Mouse (Mus musculus) T-cell, adult 2 months (primary cell): ENCODE results near the gene Fh1.

Experiments used
- DNase-seq: peaks from one replicate; pipeline ENCODE4 v3.0.0; 2022; ENCODE audit warnings: low spot score

Gene Fh1

DNA sequence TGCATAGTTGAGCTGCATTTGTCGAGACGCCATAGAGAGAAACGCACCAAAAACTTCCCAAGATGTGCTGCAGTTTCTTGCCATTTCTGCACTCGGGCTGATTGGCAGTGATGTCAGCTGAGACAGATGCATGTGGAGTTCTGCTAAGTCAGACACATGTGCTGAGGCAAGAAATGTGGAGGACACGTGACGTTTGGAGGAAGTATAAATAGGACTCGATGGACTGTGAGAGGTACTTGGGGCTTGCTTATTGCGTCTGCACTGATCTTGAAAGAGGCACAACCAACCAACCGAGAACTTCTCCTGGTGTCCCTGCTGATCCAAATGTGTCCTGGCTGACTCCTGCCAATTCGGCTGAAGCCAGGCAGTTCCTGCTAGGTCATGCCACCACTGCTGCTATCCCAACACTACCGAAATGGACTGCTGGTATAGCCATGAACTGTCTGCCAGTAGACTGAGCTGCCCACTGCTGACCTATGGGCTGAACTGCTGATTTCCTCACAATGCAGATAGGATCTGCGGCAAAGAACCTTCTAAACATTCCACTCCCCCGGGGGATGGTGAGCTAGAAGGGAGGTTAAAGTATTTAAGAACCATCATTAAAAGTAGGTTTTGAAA lies 5.5 kb downstream of the Fh1 start, which contains the start of gene Kmo:
TSS of gene Kmo (plus strand) at position 568 of the 618 bp plus-strand sequence.
- DNase-seq, result no peak

DNA sequence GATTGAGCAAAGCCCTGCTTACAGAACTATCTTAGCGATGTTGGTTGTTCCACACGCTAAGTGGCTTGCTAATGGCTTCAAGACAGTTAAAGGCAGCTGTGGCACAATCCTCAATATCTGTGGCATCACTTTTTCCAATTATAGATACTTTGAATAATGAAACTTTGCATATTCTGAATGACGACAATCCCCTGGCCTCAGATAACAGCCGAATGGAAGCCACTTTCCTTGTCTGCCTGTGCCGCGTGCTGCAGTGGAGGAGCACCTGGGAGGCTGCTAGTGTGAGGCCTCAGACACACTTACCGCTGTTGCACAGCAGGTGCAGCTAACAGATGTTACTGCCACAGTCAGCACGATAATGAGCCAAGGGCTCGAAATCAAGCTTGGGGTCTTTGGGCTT lies 10.4 kb downstream of the Fh1 start:
- no peak for DNase-seq

DNA sequence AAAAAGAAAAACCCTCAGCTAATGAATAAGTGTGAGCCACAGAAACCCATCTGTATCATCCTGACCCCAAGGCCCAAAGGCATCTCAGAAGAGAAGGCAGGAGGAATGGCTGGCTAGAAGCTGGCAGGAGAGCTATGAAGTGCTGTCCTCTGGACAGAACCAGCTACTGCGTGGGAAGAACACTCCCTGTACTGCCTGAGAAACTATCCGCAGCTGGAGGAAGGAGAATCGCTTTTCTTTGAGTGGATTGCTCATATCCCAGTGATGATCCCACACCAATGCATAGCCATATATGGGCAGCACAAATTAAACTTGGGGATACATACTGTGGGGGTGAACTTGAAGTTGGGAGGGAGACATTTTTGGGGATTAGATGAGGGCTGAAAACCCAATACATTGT lies 16.7 kb downstream of the Fh1 start:
- no peak for DNase-seq

DNA sequence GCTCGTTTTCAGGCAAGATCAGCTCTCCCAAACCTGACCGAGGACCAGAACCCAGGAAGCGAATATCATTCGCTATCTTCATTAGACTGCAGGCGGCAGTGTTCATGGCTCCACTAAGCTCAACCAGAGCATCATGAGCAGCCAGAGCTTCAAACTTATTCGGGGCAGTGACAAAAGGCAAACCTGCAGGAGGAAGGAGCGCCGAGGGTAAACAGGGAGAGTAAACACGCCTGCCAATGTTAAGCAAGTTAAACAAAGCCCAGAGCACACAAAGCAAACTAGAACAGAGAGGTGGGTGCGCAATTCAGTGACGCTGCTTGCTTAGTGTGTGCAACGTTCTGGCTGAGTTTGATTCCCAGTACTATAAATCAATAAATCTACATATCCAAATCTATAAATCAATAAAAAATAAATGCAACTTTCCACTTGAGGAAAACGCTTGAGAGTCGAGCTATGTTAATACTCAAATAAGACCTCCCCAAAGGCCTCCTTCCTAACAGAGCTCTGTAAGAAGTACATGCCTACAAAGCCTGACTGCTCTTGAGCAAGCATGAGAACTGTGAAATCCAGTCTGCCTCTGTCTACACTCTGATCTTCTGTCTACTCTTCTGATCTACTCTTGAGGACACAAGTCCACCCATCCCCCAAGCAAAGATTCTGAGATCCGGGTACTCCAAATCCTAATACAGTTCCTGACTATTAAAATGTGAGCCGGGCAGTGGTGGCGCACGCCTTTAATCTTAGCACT lies 17.4 kb downstream of the Fh1 start:
- DNase-seq, result no peak

DNA sequence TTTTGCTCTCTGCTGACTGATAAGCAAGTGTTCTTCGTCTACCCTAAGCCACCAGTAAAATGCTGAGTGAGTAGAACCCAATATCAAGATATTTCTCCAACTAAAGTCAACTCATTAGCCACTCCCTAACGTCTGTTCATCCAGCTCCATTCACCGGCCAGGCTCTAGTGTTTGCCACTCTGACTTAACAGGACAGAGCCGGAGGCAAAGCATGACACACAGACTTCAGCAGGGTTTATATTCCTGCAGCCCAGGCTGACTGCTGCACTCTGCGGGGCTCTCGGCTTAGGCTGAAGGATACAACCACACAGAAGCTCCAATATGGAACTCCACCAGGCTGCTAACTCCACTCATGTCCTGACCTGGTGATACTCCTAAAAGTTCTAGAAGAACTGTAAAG lies 18.1 kb downstream of the Fh1 start:
- no peak for DNase-seq

DNA sequence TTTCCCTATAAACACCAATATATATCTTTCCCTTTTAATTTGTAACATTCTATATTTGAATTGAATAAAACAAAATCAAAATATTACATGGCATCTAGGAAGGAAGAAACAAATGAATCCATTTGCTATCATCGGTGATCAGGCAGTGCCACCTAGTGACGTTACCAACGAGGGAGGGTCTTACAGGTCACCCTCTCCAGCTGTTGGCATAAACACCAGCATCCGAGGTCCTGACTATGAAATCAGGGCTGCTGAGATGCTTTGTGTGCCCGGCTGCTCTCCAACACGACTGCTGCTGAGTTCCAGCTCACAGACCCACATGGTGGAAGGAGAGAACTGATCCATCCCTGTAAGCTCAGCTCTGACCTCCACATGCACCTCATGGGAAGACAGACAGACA lies 22.0 kb downstream of the Fh1 start:
- no peak for DNase-seq

DNA sequence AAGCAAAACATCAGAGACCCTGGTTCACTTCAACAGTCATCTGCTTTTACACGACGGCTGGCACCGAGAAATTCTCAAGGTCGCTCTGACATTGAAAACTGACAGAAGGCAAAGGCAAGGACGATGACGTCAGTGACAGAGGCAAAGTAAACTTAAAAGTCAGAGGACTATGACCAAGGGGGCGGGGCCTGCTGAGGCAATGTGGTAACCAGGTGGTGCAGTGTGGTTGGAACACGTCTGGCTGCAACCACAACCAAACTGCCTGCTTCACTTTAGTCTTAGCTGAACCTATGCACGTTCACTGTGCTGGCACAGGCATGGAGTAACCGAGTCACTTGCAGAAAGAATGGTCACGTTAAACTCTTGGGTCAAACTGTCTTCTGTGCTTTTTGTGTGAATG lies 23.2 kb downstream of the Fh1 start:
- no peak for DNase-seq

DNA sequence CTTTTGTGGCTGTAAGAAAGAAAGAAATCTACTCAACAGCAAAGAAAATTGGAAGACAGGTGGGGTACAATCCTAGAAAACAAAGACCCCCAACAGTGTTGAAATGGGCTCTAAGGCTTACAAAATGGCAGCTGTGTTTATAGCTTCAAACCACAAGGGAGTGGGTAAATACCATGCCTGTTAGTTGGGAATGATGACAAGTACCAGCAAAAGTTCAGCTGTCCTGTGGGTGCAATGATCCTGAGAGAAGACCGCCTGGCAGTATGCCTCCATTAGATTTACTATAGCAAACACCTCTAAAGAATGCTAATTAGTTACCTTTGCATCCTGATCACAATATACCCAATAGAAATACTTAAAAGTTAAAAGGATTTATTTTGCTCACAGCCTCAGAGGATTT lies 32.6 kb downstream of the Fh1 start:
- DNase-seq, result no peak

DNA sequence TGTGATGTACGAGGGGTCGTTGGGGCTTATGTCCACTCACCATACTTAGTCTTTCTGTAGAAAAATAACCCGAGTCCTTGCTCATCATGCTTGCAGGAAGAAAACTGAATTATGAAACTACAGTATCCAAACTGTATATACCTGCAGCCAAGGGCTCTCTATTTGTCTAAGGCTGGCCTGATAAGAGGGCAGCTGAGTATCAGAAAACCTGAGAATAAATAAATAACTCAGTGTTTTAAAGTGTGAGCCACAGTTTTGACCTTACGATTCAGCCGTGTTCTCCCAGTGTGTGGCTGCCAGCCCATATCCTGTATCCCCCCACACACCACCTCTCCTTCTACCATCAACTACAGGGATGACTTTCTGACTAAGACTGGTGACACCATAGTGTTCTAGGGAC lies 38.8 kb downstream of the Fh1 start:
- no peak for DNase-seq

DNA sequence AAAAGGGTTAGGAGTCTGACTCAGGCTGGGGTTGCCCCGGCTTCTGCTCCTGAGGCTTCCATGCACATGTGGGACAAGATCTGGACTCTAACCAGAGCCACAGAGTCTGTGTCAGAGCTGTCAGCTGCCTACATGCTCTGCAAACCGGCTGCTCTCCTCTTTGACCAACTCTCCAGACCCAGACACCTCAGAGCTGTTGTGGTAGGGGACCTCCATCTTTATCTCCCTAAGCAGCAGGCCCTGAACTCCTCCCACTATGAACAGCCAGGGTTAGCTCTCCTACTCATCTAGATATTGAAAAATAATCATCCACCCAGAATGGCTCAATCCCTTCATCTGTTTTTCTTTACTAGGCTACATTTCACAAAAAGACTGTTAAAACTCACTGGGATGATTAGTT lies 40.2 kb downstream of the Fh1 start:
- DNase-seq, result no peak

DNA sequence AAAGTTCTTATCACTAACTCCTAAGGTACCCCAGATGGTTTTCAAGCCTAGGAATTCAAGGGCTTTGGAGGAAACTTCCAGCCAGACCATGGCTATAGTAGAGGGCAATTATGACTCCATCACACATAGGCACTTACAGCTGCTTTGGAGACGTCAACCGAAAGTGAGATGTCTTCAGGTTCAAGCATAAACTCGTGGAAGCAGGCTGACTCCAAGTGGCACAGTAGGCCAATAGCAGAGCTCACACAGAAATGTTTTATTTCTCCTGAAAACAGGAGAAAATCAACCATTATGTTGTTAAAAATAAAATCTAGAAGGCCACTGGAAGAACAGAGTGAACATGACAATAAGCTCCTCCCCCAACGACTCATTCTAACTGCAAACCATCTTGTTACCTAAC lies 42.6 kb downstream of the Fh1 start:
- no peak for DNase-seq

DNA sequence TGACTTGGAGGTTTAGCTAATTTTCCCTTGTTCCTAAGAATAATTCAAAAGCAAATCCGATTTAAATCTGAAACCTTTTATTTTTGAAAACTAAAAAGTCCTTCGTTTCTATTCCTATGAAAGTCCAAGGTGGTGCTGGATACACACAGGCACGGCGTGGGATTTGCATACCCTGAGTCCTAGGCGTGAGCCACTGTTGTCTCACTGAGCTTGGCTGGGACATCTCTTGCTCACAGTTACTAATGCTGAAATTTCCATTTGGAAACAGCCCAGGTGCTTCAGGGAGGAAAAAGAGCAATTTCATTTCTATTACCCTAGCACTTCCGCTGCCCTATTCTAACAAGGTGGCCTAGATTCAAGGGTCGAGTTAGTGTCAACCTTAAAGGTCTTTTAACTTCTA lies 45.1 kb downstream of the Fh1 start:
- DNase-seq, result no peak

DNA sequence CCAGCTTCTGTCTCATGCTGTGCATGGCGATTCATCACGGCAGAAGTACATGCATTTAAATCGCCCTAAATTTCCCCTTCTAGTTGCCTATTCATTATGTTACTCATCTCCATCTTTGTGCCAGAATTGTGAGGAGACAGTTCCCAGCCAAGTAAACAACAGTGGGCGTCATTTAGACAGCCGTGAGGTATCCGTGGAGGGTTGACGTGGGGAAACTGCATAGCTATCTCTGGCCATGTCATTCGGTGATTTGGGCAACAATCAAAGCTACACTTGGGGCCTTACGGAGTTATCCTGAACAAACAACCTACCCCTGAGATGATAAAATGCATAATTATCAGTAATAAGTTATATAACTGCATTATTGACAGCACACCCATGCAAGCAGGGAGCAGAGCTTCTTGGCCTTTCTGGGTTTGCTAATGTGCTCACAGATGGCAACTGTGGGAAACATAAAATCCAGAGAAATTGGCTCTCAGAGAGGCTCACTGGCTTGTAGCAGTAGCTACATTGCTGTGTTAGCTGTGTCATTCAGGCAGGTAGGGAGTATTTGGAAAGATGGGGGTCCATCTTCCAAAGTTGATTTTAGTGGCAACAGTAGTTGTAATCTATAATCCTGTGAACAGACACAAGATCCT lies 45.7 kb downstream of the Fh1 start:
- DNase-seq, result no peak

DNA sequence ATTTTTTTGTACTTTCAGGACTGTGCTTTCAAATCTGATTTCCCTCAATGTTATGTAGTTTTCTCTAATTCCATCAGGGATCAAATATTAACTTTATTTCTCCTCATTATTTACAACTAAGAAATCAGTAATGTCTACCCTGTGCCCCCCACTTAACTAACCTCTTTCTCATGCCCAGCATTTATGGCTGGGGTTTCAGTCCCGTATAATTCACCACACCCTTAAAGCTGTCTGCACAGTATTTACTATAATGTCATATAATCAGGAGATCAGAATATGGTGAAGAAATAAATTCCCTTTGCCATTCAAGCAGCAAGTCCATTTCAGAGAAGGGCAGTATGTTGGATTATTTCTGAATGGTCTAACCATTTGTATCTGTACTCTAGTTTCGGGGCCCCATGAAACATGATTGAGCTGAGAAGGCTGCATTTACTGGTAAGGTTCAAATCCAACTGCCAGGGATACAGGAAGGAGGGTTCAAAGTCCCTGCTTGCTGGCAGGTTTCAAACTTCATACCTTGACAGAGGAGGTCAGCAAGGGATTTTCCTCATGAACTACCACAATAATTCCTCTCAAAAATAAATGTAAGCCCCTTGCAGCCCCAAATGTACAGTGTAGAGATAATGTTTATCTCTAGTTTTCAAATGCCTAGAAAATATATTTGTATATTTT lies 46.9 kb downstream of the Fh1 start:
- no peak for DNase-seq

DNA sequence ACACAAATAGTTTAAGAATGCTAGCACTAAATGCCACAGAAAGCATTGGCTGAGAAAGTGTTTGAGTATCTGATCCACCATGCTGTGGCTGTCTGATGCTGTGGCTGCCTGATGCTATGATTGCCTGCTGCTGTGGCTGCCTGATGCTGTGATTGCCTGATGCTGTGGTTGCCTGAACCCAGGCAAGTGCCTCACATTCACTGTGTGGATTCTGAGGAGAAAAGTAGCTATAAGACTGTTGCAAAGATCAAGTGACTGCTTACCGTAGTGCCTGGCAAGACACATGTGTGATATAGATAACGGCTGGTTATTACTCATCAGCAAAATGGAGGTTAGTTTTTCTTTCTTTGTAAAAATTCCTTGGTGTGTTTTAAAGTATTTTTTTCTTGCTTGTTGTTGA lies 51.3 kb downstream of the Fh1 start:
- DNase-seq, result no peak

DNA sequence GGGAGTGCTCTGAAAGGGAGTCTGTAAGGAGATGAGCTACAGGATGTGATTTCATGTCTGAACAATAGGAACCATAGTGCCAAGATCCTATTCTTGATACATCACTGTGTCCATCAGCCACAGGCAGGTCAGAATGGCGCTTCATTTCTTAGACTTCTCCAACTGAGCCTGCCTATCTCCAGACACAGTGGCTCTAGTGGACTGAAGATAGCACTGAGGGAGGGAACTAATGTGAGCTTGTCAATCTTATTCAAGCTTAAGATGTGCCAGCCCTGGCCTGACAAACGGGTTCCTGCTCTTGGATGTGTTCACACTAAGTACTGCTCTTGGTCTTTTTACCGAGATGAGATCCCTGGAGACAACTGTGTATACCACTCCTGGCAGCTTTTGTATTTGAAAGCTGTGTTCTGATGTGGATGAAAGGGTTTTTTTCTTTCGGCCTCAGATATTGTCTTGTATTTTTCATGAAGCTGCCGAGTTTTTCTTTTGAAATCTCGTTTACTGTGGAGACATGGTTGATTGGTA lies 59.8 kb downstream of the Fh1 start:
- no peak for DNase-seq

DNA sequence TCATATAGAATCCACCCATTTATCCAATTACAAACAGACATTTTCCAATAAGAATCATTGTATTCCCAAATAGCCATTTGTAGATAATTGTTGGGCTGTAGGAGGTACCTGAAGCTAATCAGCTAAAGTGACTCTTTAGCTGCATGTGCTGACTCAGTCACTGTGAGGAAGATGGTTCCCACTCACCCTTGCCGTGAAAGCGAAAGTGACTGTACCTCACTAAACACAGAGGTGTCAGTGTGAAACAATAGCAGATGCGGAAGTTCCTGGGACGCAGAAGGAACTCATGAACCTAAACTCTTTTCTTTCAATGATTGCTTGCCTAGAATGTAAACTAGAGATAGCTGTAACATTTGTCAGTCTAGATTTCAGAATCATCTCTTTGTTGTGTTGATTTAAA lies 61.1 kb downstream of the Fh1 start:
- DNase-seq, result no peak

DNA sequence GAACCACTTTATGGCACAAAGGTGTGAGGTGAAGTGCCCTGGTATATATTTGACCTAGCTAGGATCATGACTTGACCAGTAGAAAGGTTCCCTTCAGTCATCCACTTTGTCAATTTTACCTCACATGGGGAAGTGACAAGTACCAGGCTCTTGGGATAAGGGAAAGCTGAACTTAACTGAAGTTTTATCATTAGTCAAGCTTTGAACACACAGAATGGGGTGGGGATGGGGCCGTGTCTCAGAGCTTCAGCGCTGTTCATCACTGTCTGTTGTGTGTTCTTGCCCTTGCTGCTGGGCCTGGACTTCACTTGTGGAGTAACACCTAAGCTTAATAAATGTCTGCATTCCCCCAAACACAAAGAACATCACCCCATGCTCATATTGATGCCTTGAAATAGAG lies 63.1 kb downstream of the Fh1 start:
- no peak for DNase-seq

DNA sequence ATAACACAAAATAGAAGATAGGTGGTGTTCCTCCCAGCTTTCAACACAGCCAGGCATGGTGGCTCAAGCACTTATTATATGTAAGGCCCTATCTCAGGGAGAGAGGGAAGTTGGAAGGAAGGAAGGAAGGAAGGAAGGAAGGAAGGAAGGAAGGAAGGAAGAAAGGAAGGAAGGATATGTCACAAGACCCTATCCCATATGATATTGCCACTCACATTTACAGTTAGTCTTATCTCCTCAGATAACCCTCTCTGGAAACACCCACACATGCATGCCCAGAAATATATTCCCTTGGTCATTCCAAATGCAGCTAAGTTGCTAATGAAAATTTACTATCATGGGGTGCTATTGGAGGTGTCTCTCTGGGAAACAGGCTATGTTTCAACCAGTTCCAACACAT lies 63.6 kb downstream of the Fh1 start:
- no peak for DNase-seq

DNA sequence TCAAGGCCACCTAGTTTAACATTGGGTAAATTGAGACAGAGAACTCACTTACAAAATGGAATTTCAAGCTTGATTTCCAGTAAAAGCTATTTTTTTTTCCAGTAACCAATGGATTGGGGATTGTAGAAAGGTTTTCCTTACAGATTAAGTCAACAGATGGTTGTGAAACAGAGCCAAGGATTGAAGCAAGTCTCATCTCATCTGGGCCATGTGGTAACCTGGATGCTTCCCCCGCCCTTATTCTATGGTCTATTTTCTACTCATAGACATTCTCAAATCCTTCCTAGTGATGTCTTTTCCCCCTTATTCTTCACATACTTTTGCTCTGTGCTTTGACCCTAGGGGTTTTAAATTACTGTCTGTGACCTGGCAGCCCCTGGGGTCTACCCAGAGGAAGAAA lies 70.8 kb downstream of the Fh1 start:
- DNase-seq, result no peak

DNA sequence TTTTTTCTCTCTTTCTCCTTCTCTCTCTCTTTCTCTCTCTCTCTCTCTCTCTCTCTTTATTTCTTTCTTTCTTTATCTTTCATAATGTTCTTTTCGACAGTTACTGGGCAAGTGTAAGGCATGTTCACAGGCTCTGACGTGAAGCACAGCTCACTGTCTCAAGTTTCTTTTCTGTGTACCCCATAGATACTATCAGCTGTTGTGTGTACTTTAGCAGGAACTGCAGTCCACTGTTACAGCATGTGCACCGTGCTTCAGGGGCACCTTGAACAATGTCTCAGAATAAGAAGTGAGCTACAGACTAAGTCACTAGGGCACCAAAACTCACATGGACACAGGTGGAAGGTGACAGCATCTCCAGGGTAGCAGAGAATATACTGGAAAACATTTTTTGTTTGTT lies 73.0 kb downstream of the Fh1 start:
- no peak for DNase-seq

DNA sequence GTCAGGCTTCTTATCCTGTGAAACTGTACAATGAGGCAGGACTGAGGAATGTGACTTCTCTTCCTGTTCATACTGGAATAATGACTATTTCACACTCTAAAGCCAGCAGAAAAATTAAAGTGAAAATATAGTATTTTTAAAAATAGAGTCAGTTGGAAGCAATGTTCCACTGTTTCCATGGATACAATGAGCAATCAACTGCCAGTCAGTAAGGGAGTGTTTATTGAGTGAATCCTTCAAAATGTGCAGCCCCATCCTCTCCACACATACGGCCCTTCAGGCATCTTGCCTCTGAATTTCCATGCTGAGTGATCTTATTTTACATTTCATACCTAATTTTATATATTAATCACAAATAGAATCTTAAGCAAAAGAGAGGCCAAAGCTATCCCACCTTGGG lies 74.8 kb downstream of the Fh1 start:
- no peak for DNase-seq
